Mouse (Mus musculus): Measurements from ENCODE around the gene Pin4.
"Not testable (repeated sequence)": the region's sequence is repeated elsewhere in the genome, so short reads cannot be mapped to it uniquely, and the experiment has no call there.

GRCm38 (mm10) chrX:102109349-102109748 is 9.9 kb upstream of the Pin4 start:
- TF ChIP-seq E2F4 (IDR thresholded peaks at IDR 0.05; ENCODE audit: borderline replicate concordance, low read depth, low read length); CTCF (IDR thresholded peaks at IDR 0.05 in 2 of 3, conservative IDR thresholded peaks at IDR 0.05 in 1 of 3; ENCODE audit: control insufficient read depth in 1 of 3, insufficient read depth in 1 of 3, low read depth in 2 of 3, low read length in 3 of 3, poor library complexity in 1 of 3, severe bottlenecking in 1 of 3); POLR2A (IDR thresholded peaks at IDR 0.05; ENCODE audit: control insufficient read depth in 1 of 2, insufficient read depth in 1 of 2, low read depth in 1 of 2, low read length in 2 of 2, poor library complexity in 1 of 2); GATA1 (IDR thresholded peaks at IDR 0.05; ENCODE audit: low read depth, low read length); EP300 (IDR thresholded peaks at IDR 0.05; ENCODE audit: low read depth in 1 of 2, low read length in 2 of 2); ZC3H11A (IDR thresholded peaks at IDR 0.05; ENCODE audit: low read depth, low read length); RAD21 (IDR thresholded peaks at IDR 0.05; ENCODE audit: low read depth, low read length); SIN3A (IDR thresholded peaks at IDR 0.05; ENCODE audit: low read length); MAFK (IDR thresholded peaks at IDR 0.05; ENCODE audit: borderline replicate concordance, low read depth, low read length): not testable (repeated sequence)

Measured in MEL (cell line).